Mouse (Mus musculus) embryonic facial prominence, embryonic 10.5 days (tissue): ENCODE measurements at regions not wholly inside any gene's neighbourhood (a gene's known extent, or its start where the extent isn't known, plus 50 kb on each side); places are given as distances from the start of the nearest gene placed in this dataset. TPM values are rescaled to one million over a fixed set of nuclear protein-coding genes. Genes with fewer than 3 reads are reported as not detected.

ENCODE experiments used
- microRNA-seq: library from miRNA; unstranded; fragments of <30 nt; microRNA quantifications from one replicate; pipeline ENCODE4, GENCODE M21; 2017

Small RNA genes in the stretch of these regions (microRNA-seq; reads per million reads assigned to microRNA genes)
- not detected for gene Gm24369
